Mouse (Mus musculus) erythroblast, embryonic 14.5 days (primary cell): ENCODE measurements around the gene Speg.

Experiments
- GATA1 ChIP-seq: IDR thresholded peaks from 2 replicates; pipeline ENCODE4 v1.6.1; 2012; ENCODE audit warnings: low read length, inconsistent platforms, mixed read lengths
- TAL1 ChIP-seq: IDR thresholded peaks from 3 replicates; pipeline ENCODE4 v1.6.1; 2012; ENCODE audit warnings: low read length, inconsistent platforms, mixed read lengths

DNA sequence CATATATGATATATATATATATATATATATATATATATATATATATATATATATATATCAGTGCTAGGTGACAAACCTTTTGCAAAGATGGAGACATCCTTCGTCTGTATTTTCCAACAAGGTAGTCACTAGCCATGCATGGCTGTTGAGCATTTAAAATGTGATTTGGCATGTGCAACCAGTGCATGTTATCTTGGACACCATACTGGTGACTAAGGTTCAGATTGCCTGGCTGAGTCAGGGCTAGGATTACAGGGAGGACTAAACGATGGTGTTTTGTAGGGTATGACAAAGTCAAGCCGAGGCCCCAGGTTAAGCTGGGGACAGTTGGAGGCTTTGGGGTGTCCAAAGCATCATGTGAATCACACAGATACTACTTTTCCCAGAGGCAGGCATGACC, 80.3 kb downstream of the Speg start:
- TF ChIP-seq TAL1 (no peak), GATA1 (no peak)
